Mouse (Mus musculus): ENCODE data around the gene Fam13c. TPM values are rescaled to one million over a fixed set of nuclear protein-coding genes. Genes with fewer than 3 reads are reported as not detected.
A peak's percentile ranks its signal among the peaks of the same experiment; 100 is the strongest.

Fam13c gene
- polyA plus RNA-seq, 1 experiment from 2014 or later, result 6.8 TPM

DNA sequence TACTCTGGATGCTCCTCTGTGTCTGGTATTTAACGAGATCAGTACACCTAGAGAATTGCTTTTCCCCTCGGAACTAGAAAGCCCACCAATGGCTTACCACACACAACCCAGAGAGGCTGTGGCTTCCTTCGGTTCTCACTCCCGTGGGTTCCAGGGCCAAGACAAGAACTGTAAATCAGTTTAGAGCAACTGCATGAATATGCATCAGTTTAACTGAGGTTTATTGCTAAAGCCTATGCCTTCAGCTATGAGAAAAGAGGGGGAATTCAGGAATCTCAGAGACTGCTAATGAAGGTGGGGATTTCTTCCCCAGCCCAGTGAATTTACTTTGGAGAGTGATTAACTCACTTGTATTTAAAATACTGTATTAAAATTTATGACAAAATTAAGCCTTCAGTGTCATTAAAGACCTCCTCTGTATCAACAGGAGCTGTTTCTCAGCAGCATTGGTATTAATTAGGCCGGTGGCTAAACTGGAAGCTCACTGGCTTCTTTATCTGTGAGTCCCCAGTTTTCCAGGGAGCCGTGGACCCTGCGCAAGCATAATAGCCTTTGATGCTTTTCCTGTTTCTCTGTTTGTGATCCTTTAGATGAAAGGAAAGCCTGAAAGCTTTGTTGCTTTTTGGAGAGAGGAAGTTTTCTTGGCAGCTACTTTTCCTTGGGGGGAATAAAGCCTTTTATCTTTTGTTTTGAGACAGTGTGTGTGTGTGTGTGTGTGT lies 44.4 kb downstream of the Fam13c start:
- H3K4me1 ChIP-seq (ENCODE audit: insufficient read depth, low read depth, low read length), result peaks cover 2% of the 10 kb centered on the region; the same call in 1 of the 2 replicates
- no peaks in the 10 kb centered on the region for H3K36me3 ChIP-seq (ENCODE audit: insufficient read depth, low read length)
- no peak overlapping the region for H3K4me3 ChIP-seq (ENCODE audit: low read depth, low read length)
- no peaks in the 10 kb centered on the region for H3K27me3 ChIP-seq (replicated peaks; ENCODE audit: insufficient read depth, low read length)
- no peak for TF ChIP-seq EP300 (IDR thresholded peaks at IDR 0.05)
- TF ChIP-seq CTCF (IDR thresholded peaks at IDR 0.05), result no peak
- H3K9me3 ChIP-seq (ENCODE audit: low read length), result no peaks in the 10 kb centered on the region
- 40% methylated on average over 7 of the region's 7 CpGs for WGBS
- DNase-seq (ENCODE audit: low spot score) (no peak), ATAC-seq (no peak)
- H3K9ac ChIP-seq (replicated peaks; ENCODE audit: low read depth), result no peak overlapping the region
- H3K4me2 ChIP-seq (replicated peaks; ENCODE audit: low read depth, low read length), result 0 out of 2 replicates have a peak overlapping the region, but pooled peaks have one; percentile 8
- H3K27ac ChIP-seq (ENCODE audit: low read length), result no peak overlapping the region

DNA sequence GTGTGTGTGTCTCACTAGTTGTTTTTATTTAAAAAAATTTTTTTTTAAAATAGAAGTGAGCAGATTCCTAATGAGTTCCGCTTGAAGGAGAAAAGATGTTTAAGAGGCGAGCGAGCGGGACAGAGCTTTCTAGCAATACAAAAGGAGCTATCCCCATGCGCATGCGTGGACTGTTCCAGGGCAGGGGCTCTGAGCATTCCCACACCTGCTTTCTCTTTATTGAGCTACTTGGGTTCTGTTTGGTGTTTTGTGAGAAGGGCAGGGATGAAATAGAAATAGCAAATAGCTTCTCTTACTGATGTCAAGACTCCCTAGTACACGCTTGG lies 45.0 kb downstream of the Fam13c start:
- H3K27me3 ChIP-seq (replicated peaks; ENCODE audit: insufficient read depth, low read length), result no peaks in the 10 kb centered on the region
- H3K4me2 ChIP-seq (replicated peaks; ENCODE audit: low read depth, low read length), result 0 out of 2 replicates have a peak overlapping the region, but pooled peaks have one; percentile 8
- WGBS, result 46% methylated on average over 7 of the region's 7 CpGs
- TF ChIP-seq EP300 (IDR thresholded peaks at IDR 0.05) (no peak), CTCF (IDR thresholded peaks at IDR 0.05) (no peak)
- H3K9ac ChIP-seq (replicated peaks; ENCODE audit: low read depth), result no peak overlapping the region
- peaks cover 2% of the 10 kb centered on the region; the same call in 1 of the 2 replicates for H3K4me1 ChIP-seq (ENCODE audit: insufficient read depth, low read depth, low read length)
- ATAC-seq (no peak), DNase-seq (ENCODE audit: low spot score) (peak; percentile 25)
- no peaks in the 10 kb centered on the region for H3K9me3 ChIP-seq (ENCODE audit: low read length)
- no peaks in the 10 kb centered on the region for H3K36me3 ChIP-seq (ENCODE audit: insufficient read depth, low read length)
- H3K4me3 ChIP-seq (ENCODE audit: low read depth, low read length), result no peak overlapping the region
- H3K27ac ChIP-seq (ENCODE audit: low read length), result 0 out of 2 replicates have a peak overlapping the region, but pooled peaks have one; percentile 38

DNA sequence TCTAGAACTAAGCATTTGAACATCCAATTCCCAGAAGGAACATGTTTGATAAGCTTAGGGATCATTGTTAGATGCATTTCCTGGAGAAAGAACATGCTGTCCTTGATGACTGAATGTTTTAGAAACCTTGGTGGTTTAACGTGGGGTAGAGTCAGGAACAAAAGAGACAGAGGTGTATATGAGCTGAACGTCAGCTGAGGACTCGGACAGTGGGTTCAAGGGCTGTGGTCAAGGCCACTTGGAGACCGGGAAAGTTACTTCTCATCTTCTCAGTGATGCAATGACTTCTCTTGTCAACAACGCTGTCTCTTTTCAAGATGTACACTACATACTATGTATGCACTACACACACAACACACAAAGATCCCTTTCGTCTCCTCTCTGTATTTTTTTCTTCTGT lies 46.4 kb downstream of the Fam13c start:
- DNase-seq (ENCODE audit: low spot score) (no peak), ATAC-seq (no peak)
- H3K27me3 ChIP-seq (replicated peaks; ENCODE audit: insufficient read depth, low read length), result no peaks in the 10 kb centered on the region
- H3K9me3 ChIP-seq (ENCODE audit: low read length), result no peaks in the 10 kb centered on the region
- no peak overlapping the region for H3K9ac ChIP-seq (replicated peaks; ENCODE audit: low read depth)
- 76% methylated on average over 6 of the region's 6 CpGs for WGBS
- H3K4me3 ChIP-seq (ENCODE audit: low read depth, low read length), result no peak overlapping the region
- no peaks in the 10 kb centered on the region for H3K36me3 ChIP-seq (ENCODE audit: insufficient read depth, low read length)
- peaks cover 2% of the 10 kb centered on the region; the same call in 1 of the 2 replicates for H3K4me1 ChIP-seq (ENCODE audit: insufficient read depth, low read depth, low read length)
- TF ChIP-seq EP300 (IDR thresholded peaks at IDR 0.05), result peak; percentile 81
- TF ChIP-seq CTCF (IDR thresholded peaks at IDR 0.05), result no peak
- no peak overlapping the region for H3K27ac ChIP-seq (ENCODE audit: low read length)
- no peak overlapping the region for H3K4me2 ChIP-seq (replicated peaks; ENCODE audit: low read depth, low read length)

DNA sequence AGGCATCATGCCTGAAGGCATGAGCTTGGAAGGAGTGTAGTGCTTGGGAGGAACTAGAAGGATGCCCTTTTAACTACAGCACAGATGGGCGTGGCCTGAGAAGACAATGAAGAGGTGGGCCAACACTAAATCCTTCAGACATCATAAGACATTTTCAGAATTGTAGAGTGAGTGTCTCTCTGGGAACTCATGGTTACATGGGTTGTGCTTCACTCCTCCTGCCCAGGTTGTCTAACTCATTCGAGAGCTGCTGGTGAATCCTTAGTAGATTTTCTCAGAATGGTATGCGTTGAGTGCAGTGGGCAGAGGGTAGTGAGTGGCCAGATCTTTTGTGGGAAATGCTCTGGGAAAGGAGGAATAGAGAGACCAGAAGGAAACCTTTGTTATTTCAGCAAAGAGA lies 53.6 kb downstream of the Fam13c start:
- Histone ChIP-seq H3K9me3 (ENCODE audit: low read length) (no peaks in the 10 kb centered on the region), H3K36me3 (ENCODE audit: insufficient read depth, low read length) (no peaks in the 10 kb centered on the region), H3K4me1 (ENCODE audit: insufficient read depth, low read depth, low read length) (no peaks in the 10 kb centered on the region), H3K9ac (replicated peaks; ENCODE audit: low read depth) (no peak overlapping the region), H3K27me3 (replicated peaks; ENCODE audit: insufficient read depth, low read length) (no peaks in the 10 kb centered on the region), H3K4me2 (replicated peaks; ENCODE audit: low read depth, low read length) (no peak overlapping the region), H3K27ac (ENCODE audit: low read length) (no peak overlapping the region), H3K4me3 (ENCODE audit: low read depth, low read length) (no peak overlapping the region)
- DNase-seq (ENCODE audit: low spot score), result no peak
- no peak for ATAC-seq
- TF ChIP-seq EP300 (IDR thresholded peaks at IDR 0.05), result no peak
- 81% methylated on average over 3 of the region's 3 CpGs for WGBS

DNA sequence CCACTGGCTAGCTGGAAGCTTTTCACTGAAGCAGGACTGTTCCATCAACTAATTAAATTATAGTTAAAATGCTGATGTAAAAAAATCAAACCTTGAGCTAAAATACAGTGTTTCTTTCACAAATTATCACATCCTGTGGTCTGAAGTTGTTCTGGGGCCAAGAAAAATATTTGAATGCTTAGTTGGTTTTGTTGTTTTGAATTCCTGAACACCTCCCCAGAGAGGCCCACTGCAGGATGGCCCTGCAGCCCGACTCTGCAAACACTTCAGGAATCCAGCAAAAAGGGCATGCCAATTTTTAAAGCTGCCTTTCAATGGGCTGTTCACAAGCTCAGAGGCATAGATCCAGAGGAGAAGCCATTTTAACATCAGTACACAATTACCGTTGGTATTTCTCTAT lies 54.2 kb downstream of the Fam13c start:
- WGBS, result 28% methylated on average over 2 of the region's 2 CpGs
- DNase-seq (ENCODE audit: low spot score), result peak; percentile 15

DNA sequence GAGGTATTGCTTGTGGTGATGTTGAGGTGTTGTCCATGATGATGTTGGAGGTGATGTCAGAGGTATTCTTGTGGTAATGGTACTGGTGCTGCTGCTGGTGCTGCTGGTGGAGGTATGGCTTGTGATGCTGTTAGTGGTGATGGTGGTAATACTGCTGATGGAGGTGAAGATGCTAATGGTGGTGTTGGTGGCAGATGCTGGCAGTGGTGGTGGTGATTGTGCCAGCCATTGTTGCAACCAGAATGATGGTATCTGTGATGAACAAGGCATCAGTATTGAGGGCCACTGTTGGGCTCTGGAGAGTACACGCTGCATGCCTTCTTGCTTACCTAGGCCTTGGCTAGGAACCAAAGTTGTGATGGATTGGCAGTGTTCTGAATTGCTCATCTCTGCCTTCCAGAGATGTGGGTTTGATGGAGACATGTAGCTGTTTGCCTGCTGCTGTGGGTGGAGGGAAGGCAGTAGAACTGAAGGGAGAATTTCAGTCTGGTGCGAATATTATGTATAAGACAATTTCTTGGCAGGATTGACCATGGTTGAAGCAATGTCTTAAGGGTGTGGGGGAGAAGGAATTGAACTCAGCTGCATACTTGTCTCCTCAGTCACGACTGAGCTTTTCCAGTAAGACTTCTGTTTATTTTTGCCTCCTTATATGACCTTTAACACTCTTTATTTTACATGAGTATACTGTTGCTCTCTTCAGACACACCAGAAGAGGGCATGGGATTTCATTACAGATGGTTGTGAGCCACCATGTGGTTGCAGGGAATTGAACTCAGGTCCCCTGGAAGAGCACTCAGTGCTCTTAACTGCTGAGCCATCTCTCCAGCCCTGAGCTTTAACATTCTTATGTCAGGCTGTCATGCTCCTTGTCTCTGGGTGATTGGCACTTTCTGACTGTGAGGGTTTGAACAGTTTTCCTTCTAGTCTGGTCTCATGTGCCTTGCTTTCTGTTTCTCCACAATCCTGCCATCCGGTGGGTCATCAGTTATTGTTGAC lies 55.1 kb downstream of the Fam13c start:
- Histone ChIP-seq H3K27me3 (replicated peaks; ENCODE audit: insufficient read depth, low read length) (no peaks in the 10 kb centered on the region), H3K9ac (replicated peaks; ENCODE audit: low read depth) (no peak overlapping the region), H3K4me3 (ENCODE audit: low read depth, low read length) (no peak overlapping the region), H3K4me1 (ENCODE audit: insufficient read depth, low read depth, low read length) (no peaks in the 10 kb centered on the region), H3K4me2 (replicated peaks; ENCODE audit: low read depth, low read length) (no peak overlapping the region), H3K27ac (ENCODE audit: low read length) (no peak overlapping the region), H3K9me3 (ENCODE audit: low read length) (no peaks in the 10 kb centered on the region), H3K36me3 (ENCODE audit: insufficient read depth, low read length) (no peaks in the 10 kb centered on the region)
- peak; percentile 62 for ATAC-seq
- peak; percentile 78 for DNase-seq (ENCODE audit: low spot score)
- 56% methylated on average over 4 of the region's 4 CpGs for WGBS
- TF ChIP-seq EP300 (IDR thresholded peaks at IDR 0.05), result no peak

More for the DNA sequence above, 54.2 kb downstream of the Fam13c start:
- no peak overlapping the region for H3K4me3 ChIP-seq (ENCODE audit: low read depth, low read length)
- no peak for ATAC-seq
- no peaks in the 10 kb centered on the region for H3K4me1 ChIP-seq (ENCODE audit: insufficient read depth, low read depth, low read length)
- H3K9ac ChIP-seq (replicated peaks; ENCODE audit: low read depth), result no peak overlapping the region
- H3K9me3 ChIP-seq (ENCODE audit: low read length), result no peaks in the 10 kb centered on the region
- no peak overlapping the region for H3K4me2 ChIP-seq (replicated peaks; ENCODE audit: low read depth, low read length)
- H3K27me3 ChIP-seq (replicated peaks; ENCODE audit: insufficient read depth, low read length), result no peaks in the 10 kb centered on the region
- H3K27ac ChIP-seq (ENCODE audit: low read length), result no peak overlapping the region
- H3K36me3 ChIP-seq (ENCODE audit: insufficient read depth, low read length), result no peaks in the 10 kb centered on the region
- no peak for TF ChIP-seq CTCF (IDR thresholded peaks at IDR 0.05)
- TF ChIP-seq EP300 (IDR thresholded peaks at IDR 0.05), result no peak
